Mouse (Mus musculus): Measurements from ENCODE around the gene Ak1. TPM values are rescaled to one million over a fixed set of nuclear protein-coding genes. Genes with fewer than 3 reads are reported as not detected.

Gene Ak1
- polyA plus RNA-seq, 1 experiment = 157 TPM

DNA sequence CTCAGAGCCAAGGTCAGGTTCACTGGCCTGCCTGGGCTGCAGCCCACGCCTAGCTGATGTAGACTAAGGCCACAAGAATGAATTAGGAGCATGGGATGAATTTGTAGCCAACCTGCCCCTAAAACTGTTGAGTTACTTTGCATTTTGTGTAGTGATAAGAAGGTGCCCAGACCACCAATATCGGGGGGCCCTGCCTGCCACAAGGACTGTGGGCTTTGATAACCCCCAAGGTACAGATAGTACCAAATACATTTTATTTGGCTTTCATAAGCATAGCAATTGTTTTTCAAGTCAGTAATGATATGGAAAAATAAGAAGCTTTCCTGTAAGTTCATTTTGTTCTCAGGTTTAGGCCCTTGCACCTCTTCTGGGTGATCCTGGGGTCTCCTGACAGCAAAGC, 37.3 kb downstream of the Ak1 start:
- Histone ChIP-seq H3K4me1 (ENCODE audit: control insufficient read depth, insufficient read depth, low read length) (peaks cover 4% of the 10 kb centered on the region; the same call in 1 of the 2 replicates), H3K4me3 (ENCODE audit: insufficient read depth, low read length) (no peak overlapping the region), H3K27ac (ENCODE audit: insufficient read depth, low read length) (no peak overlapping the region)
- no peak for TF ChIP-seq POLR2A (IDR thresholded peaks at IDR 0.05; ENCODE audit: low read depth, low read length)
- TF ChIP-seq CTCF (IDR thresholded peaks at IDR 0.05; ENCODE audit: borderline replicate concordance, insufficient read depth, low read length) = no peak

DNA sequence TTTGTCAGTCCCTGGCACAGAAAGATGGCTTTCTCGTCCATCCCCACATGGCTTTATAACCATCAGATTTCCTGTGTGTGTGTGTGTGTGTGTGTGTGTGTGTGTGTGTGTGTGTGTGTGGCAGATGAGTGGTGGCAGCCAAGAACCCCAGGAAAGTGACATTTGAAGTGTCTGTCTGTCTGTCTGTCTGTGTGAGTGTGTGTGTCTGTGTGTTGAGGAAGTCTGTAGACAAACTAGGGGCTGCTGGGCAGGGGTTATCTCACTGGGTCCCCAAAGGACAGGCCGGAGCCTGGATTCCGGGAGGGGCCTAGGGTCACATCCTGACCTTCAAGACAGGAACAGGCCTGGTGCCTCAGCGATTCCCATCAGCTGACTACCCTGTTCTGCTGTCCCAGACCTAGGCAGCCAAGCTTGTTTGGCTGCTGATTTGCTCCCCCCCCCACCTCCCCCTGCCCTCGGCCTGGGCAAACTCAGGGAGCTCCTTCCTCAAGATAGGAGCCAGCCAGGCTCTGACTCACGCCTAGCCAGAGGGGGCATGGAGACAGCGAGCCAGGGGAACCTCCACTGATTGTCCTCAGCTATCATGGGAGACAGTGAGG, 40.0 kb downstream of the Ak1 start:
- TF ChIP-seq POLR2A (IDR thresholded peaks at IDR 0.05; ENCODE audit: low read depth, low read length) = no peak
- no peak for TF ChIP-seq CTCF (IDR thresholded peaks at IDR 0.05; ENCODE audit: borderline replicate concordance, insufficient read depth, low read length)
- Histone ChIP-seq H3K4me1 (ENCODE audit: control insufficient read depth, insufficient read depth, low read length) (no peaks in the 10 kb centered on the region; the same call in 1 of the 2 replicates), H3K27ac (ENCODE audit: insufficient read depth, low read length) (no peak overlapping the region), H3K4me3 (ENCODE audit: insufficient read depth, low read length) (no peak overlapping the region)

DNA sequence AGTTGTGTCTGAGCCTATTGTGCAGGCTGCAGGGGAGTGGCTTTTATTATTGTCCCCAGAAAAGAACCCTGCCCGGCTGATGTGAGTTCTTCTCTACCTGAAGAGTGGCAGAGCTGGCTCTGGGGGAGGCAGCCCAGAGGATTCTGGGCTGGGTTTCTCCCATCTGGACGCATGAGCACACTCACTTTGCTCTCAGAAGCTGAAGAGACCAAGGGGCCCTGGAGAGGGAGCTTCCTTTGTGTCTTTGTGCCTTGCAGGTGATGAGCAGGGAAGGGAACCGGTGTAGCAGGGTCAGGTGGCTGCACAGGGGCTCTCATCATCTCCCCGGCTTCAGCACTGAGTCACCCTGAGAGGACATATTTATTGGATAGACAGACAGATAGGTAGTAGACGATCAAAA, 40.7 kb downstream of the Ak1 start:
- TF ChIP-seq CTCF (IDR thresholded peaks at IDR 0.05; ENCODE audit: borderline replicate concordance, insufficient read depth, low read length) (no peak), POLR2A (IDR thresholded peaks at IDR 0.05; ENCODE audit: low read depth, low read length) (no peak)
- Histone ChIP-seq H3K27ac (ENCODE audit: insufficient read depth, low read length) (no peak overlapping the region), H3K4me1 (ENCODE audit: control insufficient read depth, insufficient read depth, low read length) (no peaks in the 10 kb centered on the region; the same call in 1 of the 2 replicates), H3K4me3 (ENCODE audit: insufficient read depth, low read length) (no peak overlapping the region)

DNA sequence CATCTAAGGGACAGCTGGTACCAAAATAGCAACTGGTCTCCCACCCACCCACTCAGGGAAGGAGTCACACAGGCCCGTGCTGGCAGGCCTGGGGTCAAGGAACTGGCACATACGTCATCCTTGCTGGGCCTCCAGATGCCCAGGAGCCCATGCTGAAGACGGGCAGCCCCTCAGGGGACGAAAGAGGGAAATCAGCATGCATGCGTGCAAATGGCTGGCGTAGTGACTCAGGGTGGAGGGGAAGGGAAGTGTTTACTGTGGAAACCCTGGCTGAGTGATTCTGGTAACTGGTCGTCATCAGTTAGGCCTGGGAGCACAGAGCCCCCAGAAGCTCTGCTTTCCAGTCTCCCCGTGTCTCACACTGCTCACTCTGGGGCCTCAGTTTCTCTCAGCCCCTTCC, 43.8 kb downstream of the Ak1 start:
- TF ChIP-seq POLR2A (IDR thresholded peaks at IDR 0.05; ENCODE audit: low read depth, low read length) = no peak
- TF ChIP-seq CTCF (IDR thresholded peaks at IDR 0.05; ENCODE audit: borderline replicate concordance, insufficient read depth, low read length) = no peak
- no peak overlapping the region for H3K27ac ChIP-seq (ENCODE audit: insufficient read depth, low read length)
- no peak overlapping the region for H3K4me3 ChIP-seq (ENCODE audit: insufficient read depth, low read length)
- no peaks in the 10 kb centered on the region; the same call in 1 of the 2 replicates for H3K4me1 ChIP-seq (ENCODE audit: control insufficient read depth, insufficient read depth, low read length)

DNA sequence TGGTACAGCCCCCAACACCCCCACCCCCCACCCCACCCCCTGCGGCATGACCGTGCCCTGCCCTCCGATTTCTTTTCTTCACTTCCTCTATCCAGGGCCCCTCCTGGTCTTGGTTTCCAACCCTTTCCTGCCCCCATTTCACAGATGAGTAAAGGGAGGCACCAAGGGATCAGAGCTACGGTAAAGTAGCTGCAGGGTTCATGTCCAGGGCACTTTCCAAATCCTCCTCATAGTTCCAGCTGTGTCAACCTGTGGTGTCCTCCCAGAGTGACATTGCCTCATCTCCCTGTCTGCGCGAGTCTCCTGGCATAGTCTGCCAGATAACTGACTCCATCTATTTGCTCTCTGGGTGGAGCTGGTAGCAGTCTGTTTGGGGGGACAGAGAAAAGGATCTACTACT, 44.3 kb downstream of the Ak1 start:
- Histone ChIP-seq H3K27ac (ENCODE audit: insufficient read depth, low read length) (no peak overlapping the region), H3K4me3 (ENCODE audit: insufficient read depth, low read length) (no peak overlapping the region), H3K4me1 (ENCODE audit: control insufficient read depth, insufficient read depth, low read length) (no peaks in the 10 kb centered on the region; the same call in 1 of the 2 replicates)
- no peak for TF ChIP-seq CTCF (IDR thresholded peaks at IDR 0.05; ENCODE audit: borderline replicate concordance, insufficient read depth, low read length)
- no peak for TF ChIP-seq POLR2A (IDR thresholded peaks at IDR 0.05; ENCODE audit: low read depth, low read length)

DNA sequence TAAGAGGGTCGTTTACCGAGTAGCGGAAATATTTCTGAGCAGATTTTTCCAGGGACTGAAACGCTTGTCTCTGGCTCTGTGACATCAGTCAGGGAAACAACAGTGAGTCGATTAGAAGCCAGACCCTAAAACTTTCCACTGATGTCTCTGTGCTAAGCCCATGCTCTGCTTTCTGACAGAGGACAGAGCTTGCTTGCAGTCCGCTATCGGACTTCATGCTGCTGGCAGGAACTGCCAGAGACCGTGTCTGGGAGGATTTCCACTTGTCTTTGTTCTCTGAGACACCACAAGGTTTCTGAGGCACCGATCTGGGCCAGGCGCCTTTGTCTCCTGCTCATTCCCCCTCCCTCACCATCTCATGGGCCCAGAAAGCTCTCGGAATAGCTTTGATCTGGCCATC, 46.2 kb downstream of the Ak1 start:
- Histone ChIP-seq H3K4me3 (ENCODE audit: insufficient read depth, low read length) (no peak overlapping the region), H3K27ac (ENCODE audit: insufficient read depth, low read length) (no peak overlapping the region), H3K4me1 (ENCODE audit: control insufficient read depth, insufficient read depth, low read length) (no peaks in the 10 kb centered on the region)
- TF ChIP-seq POLR2A (IDR thresholded peaks at IDR 0.05; ENCODE audit: low read depth, low read length) (no peak), CTCF (IDR thresholded peaks at IDR 0.05; ENCODE audit: borderline replicate concordance, insufficient read depth, low read length) (no peak)

DNA sequence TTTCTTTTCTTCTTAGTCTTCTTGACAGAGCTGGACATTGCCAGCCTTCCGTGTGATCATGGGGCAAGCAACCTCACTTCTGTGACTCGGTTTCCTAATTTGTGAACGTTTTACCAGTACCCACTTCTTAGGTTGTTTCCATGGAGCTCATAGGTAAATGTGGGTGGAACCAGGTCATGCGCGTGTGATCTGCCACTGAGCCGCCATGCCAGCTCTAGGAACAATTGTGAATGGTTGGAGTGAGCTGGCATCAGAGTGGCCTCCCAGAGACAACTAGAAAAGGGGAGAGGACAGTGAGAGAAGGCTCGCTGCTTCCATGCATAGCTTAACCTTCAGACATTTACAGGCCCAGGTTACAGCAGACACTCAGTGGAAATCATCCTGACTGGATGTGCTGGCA, 46.6 kb downstream of the Ak1 start:
- no peak overlapping the region for H3K4me3 ChIP-seq (ENCODE audit: insufficient read depth, low read length)
- H3K27ac ChIP-seq (ENCODE audit: insufficient read depth, low read length) = no peak overlapping the region
- H3K4me1 ChIP-seq (ENCODE audit: control insufficient read depth, insufficient read depth, low read length) = no peaks in the 10 kb centered on the region
- TF ChIP-seq CTCF (IDR thresholded peaks at IDR 0.05; ENCODE audit: borderline replicate concordance, insufficient read depth, low read length) (no peak), POLR2A (IDR thresholded peaks at IDR 0.05; ENCODE audit: low read depth, low read length) (no peak)

DNA sequence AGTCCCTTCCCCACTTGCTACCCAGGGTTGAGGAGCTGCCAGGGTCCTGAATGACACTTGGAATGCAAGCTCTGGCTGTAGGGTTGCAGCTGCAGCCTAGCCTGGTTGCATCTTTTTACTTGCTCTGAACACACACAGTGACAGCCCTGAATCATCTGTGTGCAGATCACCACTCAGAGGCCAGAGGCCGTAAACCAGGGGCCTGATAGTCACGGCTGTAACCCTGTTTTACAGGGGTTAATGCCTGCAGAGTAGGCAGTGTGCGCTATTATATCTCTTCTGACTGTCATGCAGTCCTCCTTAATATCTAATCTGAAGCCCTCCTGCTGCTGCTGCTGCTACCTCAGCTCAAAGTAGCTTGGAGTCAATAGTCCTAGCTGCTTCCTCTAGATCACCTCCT, 48.3 kb downstream of the Ak1 start:
- no peak overlapping the region for H3K4me3 ChIP-seq (ENCODE audit: insufficient read depth, low read length)
- no peak overlapping the region for H3K27ac ChIP-seq (ENCODE audit: insufficient read depth, low read length)
- TF ChIP-seq CTCF (IDR thresholded peaks at IDR 0.05; ENCODE audit: borderline replicate concordance, insufficient read depth, low read length) (no peak), POLR2A (IDR thresholded peaks at IDR 0.05; ENCODE audit: low read depth, low read length) (no peak)
- no peaks in the 10 kb centered on the region for H3K4me1 ChIP-seq (ENCODE audit: control insufficient read depth, insufficient read depth, low read length)

DNA sequence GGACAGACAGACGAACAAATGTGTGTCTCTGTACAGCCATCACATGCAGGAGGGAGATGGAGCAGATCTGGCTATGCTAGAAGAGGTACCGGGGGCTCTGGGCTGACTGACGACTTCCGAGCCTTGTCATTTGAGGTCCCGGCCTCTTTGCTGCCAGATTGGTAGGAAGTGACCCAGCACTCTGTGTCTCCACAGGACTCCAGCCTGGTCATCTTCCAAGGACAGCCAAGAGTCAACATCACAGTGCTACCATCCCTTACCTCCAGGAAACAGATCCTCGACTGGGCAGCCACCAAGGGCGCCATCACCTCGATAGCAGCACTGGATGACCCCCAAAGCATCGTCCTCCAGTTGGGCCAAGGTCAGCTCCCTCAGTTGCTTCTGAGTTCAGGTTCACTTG, 49.6 kb downstream of the Ak1 start:
- TF ChIP-seq CTCF (IDR thresholded peaks at IDR 0.05; ENCODE audit: borderline replicate concordance, insufficient read depth, low read length) (no peak), POLR2A (IDR thresholded peaks at IDR 0.05; ENCODE audit: low read depth, low read length) (no peak)
- Histone ChIP-seq H3K4me3 (ENCODE audit: insufficient read depth, low read length) (no peak overlapping the region), H3K27ac (ENCODE audit: insufficient read depth, low read length) (no peak overlapping the region), H3K4me1 (ENCODE audit: control insufficient read depth, insufficient read depth, low read length) (no peaks in the 10 kb centered on the region)

DNA sequence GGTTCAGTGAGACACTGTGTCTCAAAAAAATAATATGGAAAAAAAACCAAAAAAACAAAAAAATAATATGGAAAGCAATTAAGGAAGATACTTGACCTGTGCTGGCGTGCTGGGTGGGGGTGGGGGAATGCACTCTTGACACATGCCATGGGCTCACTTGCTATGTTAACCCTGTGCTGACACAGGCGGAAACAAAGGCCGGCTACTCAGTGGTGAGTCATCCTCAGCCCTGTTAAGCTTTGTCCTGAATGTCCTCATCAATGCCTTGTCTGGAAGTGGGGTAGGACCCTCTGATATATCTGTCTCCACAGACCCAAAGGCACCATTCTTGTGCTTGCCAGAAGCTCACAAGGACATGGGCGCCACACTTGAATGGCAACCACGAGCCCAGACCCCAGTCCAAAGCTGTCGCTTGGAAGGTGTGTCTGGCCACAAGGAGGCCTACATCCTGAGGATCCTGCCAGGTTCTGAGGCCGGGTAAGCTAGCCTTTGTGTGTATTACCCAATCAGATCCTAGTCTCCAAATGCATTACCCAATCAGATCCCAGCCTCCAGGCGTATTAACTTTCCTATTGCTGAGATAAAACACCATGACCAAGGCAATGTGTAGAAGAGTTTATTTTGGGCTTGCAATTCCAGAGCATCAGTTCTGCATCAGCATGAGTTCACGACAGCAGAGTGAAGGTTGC, 50.5 kb downstream of the Ak1 start:
- H3K27ac ChIP-seq (ENCODE audit: insufficient read depth, low read length) = no peak overlapping the region
- no peak for TF ChIP-seq POLR2A (IDR thresholded peaks at IDR 0.05; ENCODE audit: low read depth, low read length)
- TF ChIP-seq CTCF (IDR thresholded peaks at IDR 0.05; ENCODE audit: borderline replicate concordance, insufficient read depth, low read length) = no peak

More for the DNA sequence above, 50.5 kb downstream of the Ak1 start:
- Histone ChIP-seq H3K4me3 (ENCODE audit: insufficient read depth, low read length) (no peak overlapping the region), H3K4me1 (ENCODE audit: control insufficient read depth, insufficient read depth, low read length) (no peaks in the 10 kb centered on the region)

Data from embryonic fibroblast, embryonic 13.5 days (primary cell).